Mouse (Mus musculus) frontal cortex, postnatal 25 days (tissue): ENCODE measurements at regions not wholly inside any gene's neighbourhood (a gene's known extent, or its start where the extent isn't known, plus 50 kb on each side); places are given as distances from the start of the nearest gene placed in this dataset.

Experiments used
- DNase-seq, 2 experiments: peaks; one replicate each; pipeline ENCODE4 v3.0.0; 2022; ENCODE audit warnings: low spot score in 2 of 2

GRCm38 (mm10) chr7:145135971-145136370 lies 71.9 kb downstream of the 1810010D01Rik start:
- DNase-seq, result no peak

- no peak for DNase-seq
Observed at GRCm38 (mm10) chr7:145132506-145132905, 75.4 kb downstream of the 1810010D01Rik start.

GRCm38 (mm10) chr7:145131438-145132159 lies 76.3 kb downstream of the 1810010D01Rik start:
- no peak for DNase-seq

- no peak for DNase-seq
Observed at GRCm38 (mm10) chr7:145129971-145130370, 77.9 kb downstream of the 1810010D01Rik start.

- DNase-seq, result no peak
Observed at GRCm38 (mm10) chr7:145127661-145128060, 80.3 kb downstream of the 1810010D01Rik start.

- DNase-seq, result no peak
Observed at GRCm38 (mm10) chr7:145127180-145127579, 80.7 kb downstream of the 1810010D01Rik start.

- no peak for DNase-seq
Observed at GRCm38 (mm10) chr7:145123996-145124601, 83.8 kb downstream of the 1810010D01Rik start.

GRCm38 (mm10) chr7:145122471-145122870 lies 85.4 kb downstream of the 1810010D01Rik start:
- no peak for DNase-seq

- no peak for DNase-seq
Observed at GRCm38 (mm10) chr7:145118406-145118805, 89.5 kb downstream of the 1810010D01Rik start.

- no peak for DNase-seq
Observed at GRCm38 (mm10) chr7:145114660-145115059, 93.3 kb downstream of the 1810010D01Rik start.

GRCm38 (mm10) chr7:145114145-145114544 lies 93.8 kb downstream of the 1810010D01Rik start:
- DNase-seq, result no peak

GRCm38 (mm10) chr7:145112887-145113531 lies 94.9 kb downstream of the 1810010D01Rik start:
- DNase-seq, result no peak

GRCm38 (mm10) chr7:145112146-145112830 lies 95.6 kb downstream of the 1810010D01Rik start:
- no peak for DNase-seq

- DNase-seq, result peak in 1 of 2 experiments; percentile 37
Observed at GRCm38 (mm10) chr7:145111252-145112131, 96.4 kb downstream of the 1810010D01Rik start.

- no peak for DNase-seq
Observed at GRCm38 (mm10) chr7:145110657-145111251, 97.2 kb downstream of the 1810010D01Rik start.

- no peak for DNase-seq
Observed at GRCm38 (mm10) chr7:145110028-145110427, 97.9 kb downstream of the 1810010D01Rik start.

- no peak for DNase-seq
Observed at GRCm38 (mm10) chr7:145109471-145109870, 98.4 kb downstream of the 1810010D01Rik start.

GRCm38 (mm10) chr7:145108994-145109393 lies 98.9 kb downstream of the 1810010D01Rik start:
- DNase-seq, result no peak

- no peak for DNase-seq
Observed at GRCm38 (mm10) chr7:145107575-145108170, 100.2 kb downstream of the 1810010D01Rik start.

GRCm38 (mm10) chr7:145106494-145106849 lies 101.4 kb downstream of the 1810010D01Rik start:
- no peak for DNase-seq
